Mouse (Mus musculus): ENCODE results near the gene Rabgap1l. TPM values are rescaled to one million over a fixed set of nuclear protein-coding genes. Genes with fewer than 3 reads are reported as not detected.
"Not testable (repeated sequence)": the region's sequence is repeated elsewhere in the genome, so short reads cannot be mapped to it uniquely, and the experiment has no call there.

The Rabgap1l gene
- polyA plus RNA-seq, 1 experiment: 13.8 TPM

DNA sequence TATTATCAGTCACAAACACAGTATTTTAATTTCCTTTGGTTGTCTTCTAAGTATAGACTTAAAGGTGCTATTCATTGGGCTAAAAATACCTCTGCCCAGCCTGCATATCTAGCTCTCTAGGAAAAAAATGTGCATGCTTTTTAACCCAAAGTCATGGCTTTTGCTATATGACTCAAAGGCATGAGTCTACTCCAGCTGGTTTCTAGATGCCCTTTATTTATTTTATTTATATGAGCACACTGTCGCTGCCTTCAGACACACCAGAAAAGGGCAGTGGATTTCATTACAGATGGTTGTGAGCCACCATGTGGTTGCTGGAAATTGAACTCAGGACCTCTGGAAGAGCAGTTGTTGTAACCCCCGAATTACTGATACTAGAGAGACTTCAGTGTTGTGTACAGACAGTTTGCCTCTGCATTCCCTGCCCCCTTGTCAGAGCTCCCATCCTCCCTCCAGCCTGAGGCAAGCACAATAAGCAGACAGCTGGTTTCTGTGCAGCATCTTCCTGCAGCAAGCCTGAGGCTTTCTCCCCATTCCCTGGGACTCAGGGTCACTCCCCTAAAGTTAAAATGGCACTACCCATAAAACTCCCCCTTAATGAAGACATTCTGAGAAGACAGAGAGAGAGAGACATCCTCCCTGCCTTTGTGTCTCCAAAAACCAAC is 137.1 kb downstream of the Rabgap1l start:
- no peak for TF ChIP-seq POLR2A (IDR thresholded peaks at IDR 0.05; ENCODE audit: low read depth, low read length)
- TF ChIP-seq CTCF (IDR thresholded peaks at IDR 0.05; ENCODE audit: extremely low read depth, insufficient read depth, insufficient read length, insufficient replicate concordance): no peak
- WGBS: 90% methylated on average over 2 of the region's 2 CpGs
- no peak for DNase-seq (ENCODE audit: low read depth in 1 of 2, low spot score in 2 of 2)

DNA sequence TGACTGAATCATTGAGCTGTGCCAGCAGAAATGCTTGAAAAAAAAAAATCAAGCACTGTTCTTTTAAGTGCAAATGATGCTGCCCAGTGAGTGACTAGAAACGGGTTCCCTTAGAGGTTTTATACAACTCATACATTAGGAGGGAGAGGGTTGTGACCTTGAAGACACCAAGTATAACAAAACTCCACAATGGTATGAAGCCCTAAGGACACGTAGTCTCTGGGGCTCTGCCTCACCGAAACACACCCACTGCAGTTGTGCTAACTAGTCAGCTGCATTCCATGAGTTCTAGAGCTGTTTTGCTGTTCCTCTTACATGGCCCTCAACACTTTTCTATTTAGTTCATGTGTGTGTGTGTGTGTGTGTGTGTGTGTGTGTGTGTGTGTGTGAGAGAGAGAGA is 141.3 kb downstream of the Rabgap1l start:
- TF ChIP-seq POLR2A (IDR thresholded peaks at IDR 0.05; ENCODE audit: low read depth, low read length) (no peak), CTCF (IDR thresholded peaks at IDR 0.05; ENCODE audit: extremely low read depth, insufficient read depth, insufficient read length, insufficient replicate concordance) (no peak)
- 87% methylated on average over 3 of the region's 3 CpGs for WGBS
- Histone ChIP-seq H3K27ac (ENCODE audit: insufficient read depth, low read length) (no peak overlapping the region), H3K36me3 (ENCODE audit: control insufficient read depth, insufficient read depth, low read length) (no peaks in the 10 kb centered on the region), H3K27me3 (ENCODE audit: control insufficient read depth, insufficient read depth, low read length) (no peaks in the 10 kb centered on the region), H3K4me3 (ENCODE audit: extremely low read depth, insufficient read depth, insufficient read length) (no peak overlapping the region), H3K4me1 (ENCODE audit: control insufficient read depth, insufficient read depth, insufficient read length) (no peaks in the 10 kb centered on the region)
- no peak for DNase-seq (ENCODE audit: low read depth in 1 of 2, low spot score in 2 of 2)

More for the DNA sequence above, 137.1 kb downstream of the Rabgap1l start:
- Histone ChIP-seq H3K4me1 (ENCODE audit: control insufficient read depth, insufficient read depth, insufficient read length) (no peaks in the 10 kb centered on the region), H3K27ac (ENCODE audit: insufficient read depth, low read length) (no peak overlapping the region), H3K27me3 (ENCODE audit: control insufficient read depth, insufficient read depth, low read length) (no peaks in the 10 kb centered on the region), H3K4me3 (ENCODE audit: extremely low read depth, insufficient read depth, insufficient read length) (no peak overlapping the region), H3K36me3 (ENCODE audit: control insufficient read depth, insufficient read depth, low read length) (no peaks in the 10 kb centered on the region)

DNA sequence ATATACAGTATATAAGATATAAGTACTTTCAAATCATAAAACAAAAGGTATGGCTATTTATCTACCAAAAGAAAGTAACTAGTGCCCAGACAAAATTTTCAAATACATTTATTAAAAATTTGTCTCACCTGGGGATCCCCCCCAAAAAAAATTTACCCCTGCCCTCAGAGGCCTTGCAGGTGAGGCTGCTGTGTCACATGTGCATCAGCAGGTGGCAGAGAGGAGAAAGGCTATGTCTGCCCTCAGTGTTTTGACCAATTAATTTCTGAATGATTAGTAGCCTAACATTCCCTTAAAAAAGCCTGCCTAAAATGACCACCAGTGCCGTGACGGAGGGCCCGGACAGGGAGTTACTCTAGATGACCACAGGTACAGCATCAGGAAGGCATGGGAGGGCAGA is 147.6 kb downstream of the Rabgap1l start:
- TF ChIP-seq POLR2A (IDR thresholded peaks at IDR 0.05; ENCODE audit: low read depth, low read length): no peak
- no peak for TF ChIP-seq CTCF (IDR thresholded peaks at IDR 0.05; ENCODE audit: extremely low read depth, insufficient read depth, insufficient read length, insufficient replicate concordance)
- Histone ChIP-seq H3K27ac (ENCODE audit: insufficient read depth, low read length) (no peak overlapping the region), H3K4me1 (ENCODE audit: control insufficient read depth, insufficient read depth, insufficient read length) (no peaks in the 10 kb centered on the region), H3K36me3 (ENCODE audit: control insufficient read depth, insufficient read depth, low read length) (no peaks in the 10 kb centered on the region), H3K27me3 (ENCODE audit: control insufficient read depth, insufficient read depth, low read length) (no peaks in the 10 kb centered on the region), H3K4me3 (ENCODE audit: extremely low read depth, insufficient read depth, insufficient read length) (no peak overlapping the region)
- no peak for DNase-seq (ENCODE audit: low read depth in 1 of 2, low spot score in 2 of 2)
- WGBS: 96% methylated on average over 3 of the region's 3 CpGs

DNA sequence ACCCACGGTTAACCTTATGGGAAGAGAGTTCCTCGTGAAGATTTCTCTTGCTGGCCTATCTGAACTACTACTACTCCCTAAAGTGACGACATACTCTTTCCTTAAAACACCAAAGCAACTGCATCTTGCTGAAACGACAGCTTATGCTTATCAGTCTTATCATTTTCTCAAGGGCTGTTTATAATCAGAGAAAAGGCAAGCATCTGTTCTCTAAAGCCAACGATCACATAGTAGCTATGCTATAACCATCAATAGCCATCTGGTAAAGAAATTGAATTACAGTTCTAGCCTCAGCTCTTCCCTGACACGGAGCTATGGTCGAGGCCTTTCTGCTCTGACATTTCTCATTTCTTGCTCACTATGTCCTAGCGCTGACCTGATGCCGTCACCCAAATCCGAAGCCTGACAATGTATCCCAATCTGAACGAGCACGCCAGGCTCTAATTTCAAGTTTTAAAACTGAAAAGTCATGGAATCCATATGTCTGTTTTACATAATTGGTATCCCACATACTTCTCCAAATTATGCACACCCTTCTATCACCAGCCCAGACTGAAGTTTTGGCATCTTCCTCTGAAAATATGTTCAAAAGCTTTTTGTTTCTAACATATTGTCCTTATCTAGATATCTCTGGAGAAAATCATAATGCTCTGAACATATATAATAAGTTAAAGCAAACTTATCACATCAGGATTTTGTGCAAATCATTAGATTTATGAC is 164.6 kb downstream of the Rabgap1l start:
- WGBS: 88% methylated on average over 12 of the region's 12 CpGs
- H3K27me3 ChIP-seq (ENCODE audit: control insufficient read depth, insufficient read depth, low read length): no peaks in the 10 kb centered on the region
- no peak overlapping the region for H3K4me3 ChIP-seq (ENCODE audit: extremely low read depth, insufficient read depth, insufficient read length)
- H3K4me1 ChIP-seq (ENCODE audit: control insufficient read depth, insufficient read depth, insufficient read length): no peaks in the 10 kb centered on the region
- no peak overlapping the region for H3K27ac ChIP-seq (ENCODE audit: insufficient read depth, low read length)
- H3K36me3 ChIP-seq (ENCODE audit: control insufficient read depth, insufficient read depth, low read length): no peaks in the 10 kb centered on the region
- no peak for TF ChIP-seq POLR2A (IDR thresholded peaks at IDR 0.05; ENCODE audit: low read depth, low read length)
- no peak for TF ChIP-seq CTCF (IDR thresholded peaks at IDR 0.05; ENCODE audit: extremely low read depth, insufficient read depth, insufficient read length, insufficient replicate concordance)
- no peak for DNase-seq (ENCODE audit: low read depth in 1 of 2, low spot score in 2 of 2)

DNA sequence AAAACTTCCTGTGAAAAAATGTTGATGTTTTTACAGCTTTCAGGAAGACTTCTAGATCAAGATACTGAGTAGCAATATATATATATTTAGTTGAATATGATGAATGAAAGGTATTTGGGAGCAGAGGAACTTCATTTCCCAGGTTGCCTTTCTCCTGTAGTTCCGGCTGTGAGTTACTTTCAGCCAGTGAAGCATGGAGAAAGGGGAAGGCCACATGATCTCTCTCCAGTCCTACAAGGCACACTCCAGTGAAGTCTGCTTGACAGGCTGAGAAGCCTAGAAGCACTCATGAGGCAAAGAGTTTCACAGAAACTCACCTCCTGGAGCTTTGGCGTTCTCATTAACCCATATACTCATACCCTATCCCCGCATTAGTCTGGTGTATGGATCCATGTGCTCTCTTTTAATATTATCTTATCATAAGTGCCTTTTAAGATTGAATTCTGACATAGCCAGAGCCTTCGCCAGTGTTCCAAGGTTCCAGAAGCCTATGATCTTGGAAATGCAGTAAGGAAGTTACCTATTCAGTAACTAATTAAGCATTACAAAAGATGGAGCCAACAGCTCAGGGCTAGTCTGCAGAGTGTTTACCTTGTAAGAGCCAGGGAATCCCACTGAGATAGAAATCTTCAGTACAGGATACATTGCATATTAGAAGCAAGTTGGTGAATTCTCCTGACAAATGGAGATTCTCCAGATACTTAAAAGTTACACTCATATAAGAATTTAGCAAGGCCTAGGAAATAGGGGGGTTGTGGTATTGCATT is 168.5 kb downstream of the Rabgap1l start:
- H3K27ac ChIP-seq (ENCODE audit: insufficient read depth, low read length); H3K4me1 ChIP-seq (ENCODE audit: control insufficient read depth, insufficient read depth, insufficient read length); DNase-seq (ENCODE audit: low read depth in 1 of 2, low spot score in 2 of 2); H3K36me3 ChIP-seq (ENCODE audit: control insufficient read depth, insufficient read depth, low read length); H3K4me3 ChIP-seq (ENCODE audit: extremely low read depth, insufficient read depth, insufficient read length); H3K27me3 ChIP-seq (ENCODE audit: control insufficient read depth, insufficient read depth, low read length): not testable (repeated sequence)
- WGBS: 94% methylated on average over 4 of the region's 4 CpGs

DNA sequence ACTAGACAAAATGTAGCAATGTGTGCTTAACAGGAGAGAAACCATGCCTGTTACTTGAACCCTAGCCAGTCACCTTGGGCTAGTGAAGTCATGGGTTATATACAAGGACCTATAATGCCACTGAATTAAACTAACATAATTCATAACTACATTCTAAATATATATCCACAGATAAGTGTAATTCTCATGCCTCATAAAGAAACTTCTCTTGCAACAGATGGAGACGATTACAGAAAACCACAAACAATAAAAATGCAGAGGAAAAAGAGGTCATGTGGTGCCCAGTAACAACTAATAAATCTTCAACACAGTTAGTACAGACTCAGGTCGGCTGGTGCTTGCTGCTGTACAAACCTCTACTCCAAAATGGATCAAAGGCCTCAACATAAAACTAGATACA is 174.8 kb downstream of the Rabgap1l start:
- Histone ChIP-seq H3K36me3 (ENCODE audit: control insufficient read depth, insufficient read depth, low read length) (no peaks in the 10 kb centered on the region), H3K4me1 (ENCODE audit: control insufficient read depth, insufficient read depth, insufficient read length) (no peaks in the 10 kb centered on the region; the same call in 1 of the 2 replicates), H3K27ac (ENCODE audit: insufficient read depth, low read length) (no peak overlapping the region), H3K27me3 (ENCODE audit: control insufficient read depth, insufficient read depth, low read length) (no peaks in the 10 kb centered on the region), H3K4me3 (ENCODE audit: extremely low read depth, insufficient read depth, insufficient read length) (no peak overlapping the region)
- WGBS: 22% methylated on average over 2 of the region's 2 CpGs
- TF ChIP-seq CTCF (IDR thresholded peaks at IDR 0.05; ENCODE audit: extremely low read depth, insufficient read depth, insufficient read length, insufficient replicate concordance) (no peak), POLR2A (IDR thresholded peaks at IDR 0.05; ENCODE audit: low read depth, low read length) (no peak)
- DNase-seq (ENCODE audit: low read depth in 1 of 2, low spot score in 2 of 2): no peak

Measured in spleen, adult 2 months (tissue).